Mouse (Mus musculus): Measurements from ENCODE around the gene Epn2. TPM values are rescaled to one million over a fixed set of nuclear protein-coding genes. Genes with fewer than 3 reads are reported as not detected.

Epn2 gene
- polyA plus RNA-seq, 1 experiment from 2014 or later: 24.7 TPM

Other genes with a start within 250 kb of the Epn2 start
- gene Slc47a2, start 236.8 kb downstream of the Epn2 start, polyA plus RNA-seq (2014; fragmentation: Nextera tagmentation; extraction: Ambion mirVana): not detected in 2 replicates
- gene Slc47a1, start 201.3 kb downstream of the Epn2 start, polyA plus RNA-seq (2014; fragmentation: Nextera tagmentation; extraction: Ambion mirVana): 0.05 TPM in 1 of 2 replicates, not detected in the other
- gene Rnf112, start 125.6 kb downstream of the Epn2 start, polyA plus RNA-seq (2014; fragmentation: Nextera tagmentation; extraction: Ambion mirVana): 0.13 TPM in 1 of 2 replicates, not detected in the other
- gene Mfap4, start 94.3 kb downstream of the Epn2 start, polyA plus RNA-seq (2014; fragmentation: Nextera tagmentation; extraction: Ambion mirVana): 244 and 251 TPM in 2 replicates
- 58.6 and 63.6 TPM in 2 replicates for gene Mapk7, start 85.3 kb downstream of the Epn2 start, polyA plus RNA-seq (2014; fragmentation: Nextera tagmentation; extraction: Ambion mirVana)
- 40.9 and 42.7 TPM in 2 replicates for gene B9d1, start 74.5 kb downstream of the Epn2 start, polyA plus RNA-seq (2014; fragmentation: Nextera tagmentation; extraction: Ambion mirVana)
- gene Grap, start 73.6 kb upstream of the Epn2 start, polyA plus RNA-seq (2014; fragmentation: Nextera tagmentation; extraction: Ambion mirVana): 4.1 and 5.2 TPM in 2 replicates
- gene Fam83g, start 104.4 kb upstream of the Epn2 start, polyA plus RNA-seq (2014; fragmentation: Nextera tagmentation; extraction: Ambion mirVana): 1.4 and 1.5 TPM in 2 replicates
- 0.10 and 0.11 TPM in 2 replicates for gene Slc5a10, start 141.1 kb upstream of the Epn2 start, polyA plus RNA-seq (2014; fragmentation: Nextera tagmentation; extraction: Ambion mirVana)
- 24.1 and 28.2 TPM in 2 replicates for gene Prpsap2, start 182.4 kb upstream of the Epn2 start, polyA plus RNA-seq (2014; fragmentation: Nextera tagmentation; extraction: Ambion mirVana)